Mouse (Mus musculus): ENCODE data around the gene Ugt8a. TPM values are rescaled to one million over a fixed set of nuclear protein-coding genes. Genes with fewer than 3 reads are reported as not detected.
A peak's percentile ranks its signal among the peaks of the same experiment; 100 is the strongest.

The Ugt8a gene
- total RNA-seq, 2 experiments from 2014 or later, result 0.17 to 0.72 TPM

GRCm38 (mm10) chr3:125874371-125874770 lies 64.0 kb downstream of the Ugt8a start:
- intact Hi-C loops (cut with DNase I), result no loop called here
- DNase-seq, result no peak

- intact Hi-C loops (cut with DNase I), result no loop called here
- no peak for DNase-seq
Measured at GRCm38 (mm10) chr3:125869873-125870272, 68.5 kb downstream of the Ugt8a start.

DNA sequence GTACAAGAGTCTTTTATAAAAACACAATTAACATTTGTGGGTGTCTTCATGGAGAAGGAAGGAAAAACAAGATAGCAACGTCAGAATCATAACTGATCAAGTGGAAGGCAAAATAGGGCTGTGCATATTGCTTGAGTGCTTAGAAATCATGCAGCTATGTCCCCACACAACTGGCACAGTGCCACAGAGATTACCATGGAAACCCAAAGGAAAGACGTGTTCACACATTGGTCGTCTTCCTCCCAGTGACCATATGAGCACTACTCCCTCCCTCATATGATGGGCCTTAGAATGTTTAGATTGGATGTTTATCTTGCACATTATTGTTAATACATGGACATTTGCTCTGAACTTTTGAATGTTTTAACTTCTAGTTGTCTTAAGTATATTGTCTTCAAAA lies 76.8 kb downstream of the Ugt8a start:
- intact Hi-C loops (cut with DNase I), result no loop called here

GRCm38 (mm10) chr3:125849163-125849872 lies 89.1 kb downstream of the Ugt8a start:
- intact Hi-C loops (cut with DNase I), result loop anchor here (2.0 kb wide), 1 partner anchor 549 kb away; no protein-coding TSS in a partner anchor
- DNase-seq, result peak; percentile 3 to 48

More for the DNA sequence above, 76.8 kb downstream of the Ugt8a start:
- DNase-seq, result no peak

DNA sequence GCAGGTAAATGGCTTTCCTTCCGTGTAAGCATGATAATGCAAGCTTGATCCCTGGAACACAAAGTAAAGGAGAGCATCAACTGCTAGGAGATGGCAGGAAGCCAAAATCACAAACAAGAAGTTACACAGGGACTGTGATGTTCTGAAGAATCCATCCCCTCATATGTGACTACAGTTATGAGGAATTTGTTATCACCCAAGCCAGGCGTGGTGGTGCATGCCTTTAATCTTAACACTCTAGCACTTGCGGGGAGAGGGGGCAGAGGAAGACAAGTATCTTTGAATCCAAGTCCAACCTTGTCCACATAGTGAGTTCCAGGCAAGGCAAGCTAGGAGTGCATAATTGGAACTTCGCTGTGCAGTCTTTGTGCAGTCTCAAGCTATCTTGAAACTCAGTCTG lies 110.4 kb downstream of the Ugt8a start:
- intact Hi-C loops (cut with DNase I), result no loop called here

DNA sequence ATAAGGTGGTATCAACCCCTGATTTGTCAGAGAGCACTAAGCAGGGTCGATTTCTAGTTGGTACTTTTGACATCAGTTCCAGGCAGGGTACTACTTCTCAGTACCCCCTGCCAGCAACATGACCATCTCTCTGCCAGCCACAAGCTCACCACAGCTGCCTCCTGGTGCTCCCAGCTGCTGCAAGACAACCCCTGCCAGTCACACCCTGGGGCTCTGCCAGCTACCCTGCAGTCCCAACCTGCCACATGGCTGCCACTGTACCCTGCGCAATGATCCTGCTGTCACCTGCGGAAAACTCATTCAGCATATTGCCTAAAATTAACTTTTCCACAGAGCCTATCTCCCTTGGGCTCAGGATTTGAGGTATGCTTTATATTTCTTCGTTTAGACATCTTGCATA lies 111.2 kb downstream of the Ugt8a start:
- no peak for DNase-seq
- intact Hi-C loops (cut with DNase I), result no loop called here

More for the DNA sequence above, 110.4 kb downstream of the Ugt8a start:
- DNase-seq, result no peak

DNA sequence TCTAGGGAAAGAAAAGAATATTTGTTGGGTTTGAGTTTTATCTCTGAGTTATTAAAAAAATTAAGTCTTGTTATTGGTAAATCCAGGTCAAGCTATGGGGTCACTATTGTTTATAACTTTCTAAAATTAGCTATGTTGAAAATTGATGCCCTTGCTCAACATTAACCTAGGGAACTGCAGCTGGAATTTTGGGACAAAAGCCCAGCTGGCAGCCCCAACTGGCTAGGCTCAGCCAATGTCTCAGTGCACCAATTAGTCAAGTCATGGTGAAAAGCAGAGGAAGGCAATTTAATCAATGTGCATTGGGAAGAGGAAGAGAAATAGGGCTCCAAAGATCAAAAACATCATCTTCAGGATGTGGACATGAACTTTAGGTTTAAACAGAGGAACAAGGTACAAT lies 118.7 kb downstream of the Ugt8a start:
- intact Hi-C loops (cut with DNase I), result no loop called here
- DNase-seq, result no peak
